Mouse (Mus musculus): ENCODE data around the gene E430018J23Rik.

- TF ChIP-seq POLR2A (IDR thresholded peaks at IDR 0.05; ENCODE audit: borderline replicate concordance, control insufficient read depth, low read depth, low read length) (no peak), CTCF (IDR thresholded peaks at IDR 0.05; ENCODE audit: control insufficient read depth, insufficient read depth, low read length) (no peak)
These were observed 42.0 kb downstream of the E430018J23Rik start for GRCm38 (mm10) chr7:127351230-127352004.

All from bone marrow, adult 2 months (tissue).